Mouse (Mus musculus) liver, embryonic 16.5 days (tissue): ENCODE measurements around the gene Ing5. TPM values are rescaled to one million over a fixed set of nuclear protein-coding genes. Genes with fewer than 3 reads are reported as not detected.

Experiments
- ATAC-seq: fragments of 200-750 bp; cut with Nextera tagmentation; 2 replicates; pipeline ENCODE4 v1.8.0; 2017; ENCODE audit warnings: low read depth, mild to moderate bottlenecking, moderate number of reproducible peaks, moderate library complexity
- H3K27ac ChIP-seq: fragments of 300-500 bp; sonication (generic); 2 replicates; pipeline ENCODE4 v1.5.1; 2014; ENCODE audit warnings: mild to moderate bottlenecking, low read length
- H3K27me3 ChIP-seq: fragments of 300-500 bp; sonication (generic); 2 replicates; pipeline ENCODE4 v1.6.1; 2014; ENCODE audit warnings: low read depth, low read length, mixed read lengths; ENCODE audit not compliant: control insufficient read depth, insufficient read depth
- H3K36me3 ChIP-seq: fragments of 300-500 bp; sonication (generic); 2 replicates; pipeline ENCODE4 v1.6.1; 2014; ENCODE audit warnings: mild to moderate bottlenecking; ENCODE audit not compliant: control insufficient read depth, insufficient read depth
- H3K4me1 ChIP-seq: fragments of 300-500 bp; sonication (generic); 2 replicates; pipeline ENCODE4 v1.6.1; 2014; ENCODE audit warnings: low read depth, low read length, mixed read lengths; ENCODE audit not compliant: control insufficient read depth
- H3K4me2 ChIP-seq: fragments of 300-500 bp; sonication (generic); 2 replicates; pipeline ENCODE4 v1.6.1; 2014; ENCODE audit warnings: low read depth, low read length, mixed read lengths
- H3K4me3 ChIP-seq: fragments of 300-500 bp; sonication (generic); 2 replicates; pipeline ENCODE4 v1.5.1; 2014; ENCODE audit warnings: low read depth, mild to moderate bottlenecking, low read length
- H3K9ac ChIP-seq: fragments of 300-500 bp; sonication (generic); 2 replicates; pipeline ENCODE4 v1.6.1; 2014; ENCODE audit warnings: low read depth, low read length
- H3K9me3 ChIP-seq: fragments of 300-500 bp; sonication (generic); replicated peaks from 2 replicates; pipeline ENCODE4 v1.6.1; 2016; ENCODE audit warnings: low read length; ENCODE audit not compliant: control insufficient read depth
- WGBS: fragments of 180-500 bp; shearing (Covaris S2); extraction: QIAGEN DNeasy Blood & Tissue Kit; methylation state at CpG from one replicate; pipeline ENCODE4 v1.1.7; 2014; ENCODE audit not compliant: insufficient replicate concordance; 5-methylcytosine and 5-hydroxymethylcytosine counted together
- polyA plus RNA-seq: library from polyadenylated mRNA; unstranded; fragments of >200 nt; fragmentation: Nextera tagmentation; extraction: Ambion mirVana; gene quantifications from 2 replicates; pipeline ENCODE4 v1.2.1, GENCODE M21; 2015

The Ing5 gene
- polyA plus RNA-seq, 1 experiment from 2014 or later, result 8.6 TPM

DNA sequence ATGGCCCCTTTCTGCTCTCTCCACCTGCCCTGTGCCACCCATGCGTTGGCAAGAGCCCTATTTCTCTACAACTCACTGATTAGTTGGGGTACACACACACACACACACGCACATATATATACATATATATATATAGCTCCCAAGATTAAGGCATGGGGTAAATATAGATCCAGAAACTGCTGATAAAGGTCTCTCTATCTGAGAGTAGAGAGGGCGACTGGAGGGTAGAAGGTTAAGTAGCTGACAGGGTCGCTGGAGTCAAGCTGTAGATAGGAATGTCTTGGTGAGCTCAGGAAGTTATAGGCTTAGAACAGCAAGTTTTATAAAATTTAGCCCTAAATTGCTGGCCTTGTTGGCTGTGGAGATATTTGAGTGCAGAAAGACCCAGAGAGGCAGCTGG lies 1.1 kb downstream of the Ing5 start:
- H3K4me3 ChIP-seq, result peak overlapping the region; percentile 87
- peaks cover 41% of the 10 kb centered on the region for H3K4me1 ChIP-seq
- H3K36me3 ChIP-seq, result peaks cover 22% of the 10 kb centered on the region
- WGBS, result 39% methylated on average over 4 of the region's 4 CpGs
- no peaks in the 10 kb centered on the region for H3K27me3 ChIP-seq
- H3K9ac ChIP-seq, result peak overlapping the region; percentile 87
- H3K9me3 ChIP-seq, result no peaks in the 10 kb centered on the region
- ATAC-seq, result no peak
- H3K27ac ChIP-seq, result peak overlapping the region; percentile 99
- H3K4me2 ChIP-seq, result peak overlapping the region; percentile 98

DNA sequence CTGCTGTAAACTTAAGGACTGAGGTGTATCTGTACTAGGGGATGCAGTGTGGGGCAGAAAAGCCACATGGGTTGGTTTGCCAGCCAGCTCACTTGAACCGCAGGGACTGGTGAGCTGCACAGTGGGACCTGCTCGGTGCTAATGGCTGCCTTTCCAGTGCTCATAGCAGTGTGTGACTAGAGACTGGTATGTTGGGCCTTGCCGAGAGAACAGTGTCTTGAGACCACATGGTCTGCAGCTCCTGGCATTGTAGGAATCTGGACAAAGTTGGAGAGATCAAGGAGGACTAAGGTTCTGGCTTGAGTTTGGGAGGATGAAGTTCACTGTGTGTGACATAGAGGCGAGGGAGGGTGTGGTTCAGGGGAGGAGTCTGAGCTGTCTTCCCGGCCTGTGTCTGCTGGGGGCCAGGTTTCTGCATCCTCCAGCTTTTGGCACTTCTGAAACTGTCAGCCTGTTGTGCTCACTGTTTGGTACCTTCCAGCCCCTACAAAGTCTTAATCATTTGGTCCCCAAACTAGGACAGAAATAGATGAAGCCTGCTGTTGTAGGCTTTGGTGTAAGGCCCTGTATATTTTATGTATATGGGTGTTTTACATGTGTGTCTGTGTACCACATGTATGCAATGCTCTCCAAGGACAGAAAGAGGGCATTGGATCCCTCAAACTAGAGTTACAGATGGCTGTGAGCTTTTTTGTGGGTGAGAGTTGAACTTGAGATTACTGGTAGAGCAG lies 1.6 kb downstream of the Ing5 start:
- H3K4me2 ChIP-seq, result peak overlapping the region; percentile 98
- H3K27ac ChIP-seq, result peak overlapping the region; percentile 99
- H3K4me1 ChIP-seq, result peaks cover 41% of the 10 kb centered on the region
- H3K27me3 ChIP-seq, result no peaks in the 10 kb centered on the region
- no peaks in the 10 kb centered on the region for H3K9me3 ChIP-seq
- 35% methylated on average over 5 of the region's 5 CpGs for WGBS
- peak overlapping the region; percentile 87 for H3K4me3 ChIP-seq
- peaks cover 22% of the 10 kb centered on the region for H3K36me3 ChIP-seq
- H3K9ac ChIP-seq, result peak overlapping the region; percentile 87
- no peak for ATAC-seq

DNA sequence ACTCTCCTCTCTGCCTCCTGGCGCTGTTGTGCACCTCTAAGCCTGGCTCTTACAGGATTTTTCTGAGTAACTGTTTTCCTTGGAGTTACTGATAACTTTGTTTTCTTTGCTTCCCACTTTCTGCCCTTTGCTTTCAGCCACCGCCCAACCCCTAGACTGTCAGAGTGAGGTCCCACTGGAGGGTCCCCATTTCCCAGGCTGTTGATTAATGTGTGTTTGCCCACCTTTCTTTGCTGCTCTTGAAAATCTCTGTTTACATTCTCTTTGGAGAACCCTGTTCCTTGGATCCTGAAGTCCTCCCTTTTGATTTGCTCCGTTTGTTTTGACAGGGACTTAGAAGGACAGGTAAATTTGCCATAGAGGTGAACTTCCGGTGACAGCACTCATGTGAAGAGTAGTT lies 5.1 kb downstream of the Ing5 start:
- Histone ChIP-seq H3K27ac (no peak overlapping the region), H3K9me3 (no peaks in the 10 kb centered on the region), H3K4me3 (no peak overlapping the region), H3K27me3 (no peaks in the 10 kb centered on the region), H3K4me1 (peaks cover 18% of the 10 kb centered on the region), H3K4me2 (no peak overlapping the region), H3K9ac (no peak overlapping the region), H3K36me3 (peaks cover 47% of the 10 kb centered on the region)
- no peak for ATAC-seq
- 78% methylated on average over 4 of the region's 4 CpGs for WGBS

DNA sequence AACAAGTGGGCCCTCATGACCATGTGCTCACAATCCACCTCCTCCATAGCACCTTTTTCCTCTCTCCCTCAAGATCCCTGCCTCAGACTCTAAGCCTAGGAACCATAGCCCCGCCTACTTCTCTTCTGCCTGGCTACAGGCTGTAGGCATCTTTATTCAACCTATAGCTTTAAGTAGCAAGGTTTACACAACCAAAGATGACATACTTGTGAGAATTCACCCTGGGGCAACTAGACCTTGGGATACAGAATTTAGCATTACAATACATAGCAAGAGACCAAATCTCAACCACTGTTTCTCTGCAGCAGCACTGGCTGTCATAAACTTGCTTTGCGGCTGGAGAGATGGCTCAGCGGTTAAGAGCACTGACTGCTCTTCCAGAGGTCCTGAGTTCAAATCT lies 6.2 kb downstream of the Ing5 start:
- ATAC-seq, result no peak
- H3K9me3 ChIP-seq, result no peaks in the 10 kb centered on the region
- no peak overlapping the region for H3K4me2 ChIP-seq
- peaks cover 11% of the 10 kb centered on the region for H3K4me1 ChIP-seq
- no peak overlapping the region for H3K27ac ChIP-seq
- H3K27me3 ChIP-seq, result no peaks in the 10 kb centered on the region
- no peak overlapping the region for H3K4me3 ChIP-seq
- no peak overlapping the region for H3K9ac ChIP-seq
- H3K36me3 ChIP-seq, result peaks cover 56% of the 10 kb centered on the region
- 89% methylated on average over 3 of the region's 3 CpGs for WGBS

DNA sequence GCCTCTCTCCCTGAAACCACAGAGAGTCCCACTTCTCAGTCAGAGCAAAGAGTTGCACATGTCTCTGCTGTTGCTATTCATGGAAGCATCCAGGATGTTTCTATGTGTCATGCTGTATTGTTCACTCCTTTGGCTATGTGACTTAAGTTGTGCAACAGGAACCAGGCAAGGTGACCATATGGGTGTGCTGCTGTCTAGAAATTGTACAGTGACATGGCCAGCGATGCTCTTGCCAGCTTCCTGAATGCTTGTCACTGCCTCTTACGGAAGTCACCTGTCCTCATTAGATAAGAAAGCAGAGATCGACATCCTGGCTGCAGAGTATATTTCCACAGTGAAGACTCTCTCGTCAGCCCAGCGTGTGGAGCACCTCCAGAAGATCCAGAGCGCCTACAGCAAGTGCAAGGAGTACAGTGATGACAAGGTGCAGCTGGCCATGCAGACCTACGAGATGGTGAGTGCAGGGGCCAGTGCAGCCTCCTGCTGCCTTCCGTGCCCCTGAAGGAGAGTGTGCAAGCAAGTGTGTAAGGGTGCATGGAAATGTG lies 7.8 kb downstream of the Ing5 start:
- H3K9ac ChIP-seq, result no peak overlapping the region
- H3K27ac ChIP-seq, result no peak overlapping the region
- H3K27me3 ChIP-seq, result no peaks in the 10 kb centered on the region
- no peaks in the 10 kb centered on the region for H3K4me1 ChIP-seq
- H3K4me2 ChIP-seq, result no peak overlapping the region
- 70% methylated on average over 8 of the region's 8 CpGs for WGBS
- no peak for ATAC-seq
- H3K9me3 ChIP-seq, result no peaks in the 10 kb centered on the region
- H3K4me3 ChIP-seq, result no peak overlapping the region
- H3K36me3 ChIP-seq, result peaks cover 68% of the 10 kb centered on the region

DNA sequence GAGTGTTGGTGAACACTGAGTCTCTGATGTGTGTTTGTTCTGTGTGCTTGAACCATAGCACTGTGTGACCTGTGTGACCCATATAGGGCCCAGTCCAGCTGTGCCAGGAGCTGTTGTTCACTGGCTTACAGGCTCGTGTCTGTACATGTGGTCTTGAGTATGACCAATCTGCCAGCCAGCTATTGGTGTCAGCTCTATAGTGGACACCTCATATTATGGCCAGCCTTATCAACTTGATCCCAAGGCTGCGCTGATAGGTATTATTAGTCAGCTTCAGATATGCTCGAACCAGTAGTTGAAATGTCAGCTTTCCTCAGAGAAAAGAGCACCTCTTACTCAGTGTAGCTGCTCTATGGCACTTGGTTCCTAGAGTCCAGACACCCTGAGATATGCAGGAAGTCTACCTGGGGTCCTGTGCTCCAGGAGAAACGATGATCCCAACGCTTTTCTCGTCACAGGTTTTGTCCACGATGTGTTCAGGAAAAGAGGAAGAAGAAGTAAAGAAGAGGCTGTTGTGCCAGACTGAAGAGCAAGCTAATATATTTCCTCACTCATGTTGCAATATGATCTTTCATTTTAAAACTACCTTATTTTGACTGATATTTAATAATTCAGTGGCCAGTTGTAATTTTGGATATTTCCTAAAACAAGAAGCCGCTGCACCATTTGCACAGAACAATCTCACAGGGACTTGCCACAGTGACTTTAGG lies 14.2 kb downstream of the Ing5 start:
- no peak for ATAC-seq
- Histone ChIP-seq H3K9ac (no peak overlapping the region), H3K27ac (no peak overlapping the region; the same call in 1 of the 2 replicates), H3K27me3 (no peaks in the 10 kb centered on the region), H3K9me3 (no peaks in the 10 kb centered on the region), H3K36me3 (peaks cover 65% of the 10 kb centered on the region), H3K4me2 (no peak overlapping the region), H3K4me3 (no peak overlapping the region), H3K4me1 (no peaks in the 10 kb centered on the region)
- 71% methylated on average over 8 of the region's 8 CpGs for WGBS

DNA sequence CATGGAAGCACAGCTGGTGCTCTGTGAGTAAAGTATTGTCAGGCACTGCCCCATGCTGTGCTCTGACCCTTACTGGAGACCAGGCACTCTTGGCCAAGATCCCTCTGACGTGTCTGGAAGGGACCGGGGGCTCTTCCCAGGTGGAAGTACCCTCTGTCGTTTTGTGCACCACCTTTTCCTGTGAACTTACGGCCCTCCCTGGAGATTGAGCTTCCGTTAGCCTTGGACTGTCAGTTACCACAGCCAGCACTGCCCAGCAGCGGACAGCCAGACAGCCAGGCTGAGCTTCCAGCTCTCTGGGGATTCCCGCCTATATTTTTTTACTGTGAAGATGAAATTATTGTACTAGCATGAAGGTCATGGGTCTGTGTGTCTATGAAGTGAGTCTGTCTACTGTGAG lies 15.0 kb downstream of the Ing5 start:
- Histone ChIP-seq H3K27ac (no peak overlapping the region; the same call in 1 of the 2 replicates), H3K4me3 (no peak overlapping the region), H3K36me3 (peaks cover 59% of the 10 kb centered on the region), H3K27me3 (no peaks in the 10 kb centered on the region), H3K9ac (no peak overlapping the region), H3K4me1 (peaks cover under 1% of the 10 kb centered on the region), H3K4me2 (no peak overlapping the region), H3K9me3 (no peaks in the 10 kb centered on the region)
- 68% methylated on average over 7 of the region's 7 CpGs for WGBS
- no peak for ATAC-seq

DNA sequence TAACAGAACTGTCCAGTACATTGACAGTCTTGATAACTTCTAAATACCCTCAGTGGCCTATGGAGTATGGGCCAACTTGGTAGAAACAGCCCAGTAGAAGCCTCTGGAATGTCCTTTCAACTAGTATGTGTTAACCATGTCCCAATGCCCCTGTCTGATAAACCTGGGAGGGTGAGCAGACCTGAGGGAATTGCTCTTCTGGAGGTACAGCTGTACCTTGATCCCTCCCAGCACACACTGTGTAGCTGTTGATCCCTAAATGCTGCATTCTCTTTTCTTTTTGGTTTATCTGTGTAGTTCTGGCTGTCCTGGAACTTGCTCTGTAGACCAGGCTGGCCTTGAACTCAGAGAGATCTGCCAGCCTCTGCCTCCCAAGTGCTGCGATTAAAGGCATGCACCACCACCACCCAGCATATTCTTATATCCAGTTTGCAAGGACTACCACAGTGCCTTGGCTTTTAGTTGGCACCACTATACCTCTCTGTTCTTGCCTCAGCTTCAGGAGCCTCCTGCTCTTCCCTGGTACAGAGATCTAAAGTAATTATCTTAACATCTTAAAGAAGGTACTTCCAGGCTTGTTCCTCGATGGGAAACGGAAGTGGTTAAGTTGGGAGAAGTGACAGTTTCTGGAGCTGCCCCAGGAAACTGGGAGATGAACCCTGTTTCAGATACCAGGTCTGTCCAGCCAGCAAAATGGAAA lies 20.2 kb downstream of the Ing5 start:
- Histone ChIP-seq H3K27ac (peak overlapping the region; percentile 100), H3K27me3 (no peaks in the 10 kb centered on the region), H3K4me3 (no peak overlapping the region), H3K4me1 (peaks cover 22% of the 10 kb centered on the region), H3K9ac (peak overlapping the region; percentile 78; the same call in 1 of the 2 replicates), H3K36me3 (peaks cover 16% of the 10 kb centered on the region), H3K4me2 (peak overlapping the region; percentile 98), H3K9me3 (no peaks in the 10 kb centered on the region)
- ATAC-seq, result no peak
- 59% methylated on average over 3 of the region's 3 CpGs for WGBS
